Mouse (Mus musculus): ENCODE measurements around the gene Zmiz1.

DNA sequence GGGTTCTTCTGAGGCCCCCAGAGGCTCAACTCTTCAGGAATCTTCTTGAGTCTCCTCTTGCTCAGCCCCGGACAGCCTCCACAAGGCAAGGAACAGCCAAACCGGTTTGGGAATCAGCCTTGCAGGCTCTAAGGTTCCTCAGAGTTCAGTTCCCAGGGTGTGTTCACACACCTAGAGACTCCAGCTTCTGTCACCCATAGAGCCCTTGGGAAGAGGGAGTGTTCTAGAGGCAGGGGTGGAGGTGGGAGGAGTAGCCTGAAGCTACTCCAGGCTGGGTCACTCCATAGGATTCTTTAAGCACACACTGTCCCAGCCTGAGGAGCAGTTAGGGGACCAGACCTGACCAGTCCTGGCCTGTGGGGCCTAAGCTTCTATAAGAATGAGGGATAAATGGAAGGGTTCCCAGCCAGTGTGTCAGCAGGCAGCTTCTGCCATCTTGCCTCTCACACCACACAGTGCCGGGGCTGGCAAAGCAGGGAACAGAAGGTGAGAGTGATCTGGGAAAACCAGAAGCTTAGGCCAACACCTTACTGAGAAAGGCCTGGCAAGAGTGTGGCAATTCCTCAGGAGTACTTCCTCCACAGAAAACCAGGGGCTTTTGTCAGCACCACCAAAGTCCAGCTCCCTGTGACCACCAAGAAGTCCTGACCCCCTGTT lies 168.7 kb downstream of the Zmiz1 start:
- no peak for TF ChIP-seq CTCF (IDR thresholded peaks at IDR 0.05; ENCODE audit: low read depth, low read length)
- TF ChIP-seq GATA1 (IDR thresholded peaks at IDR 0.05; ENCODE audit: borderline replicate concordance, low read length): no peak
- TF ChIP-seq POLR2AphosphoS5 (IDR thresholded peaks at IDR 0.05; ENCODE audit: insufficient replicate concordance, low read depth, low read length): no peak

All from G1E (cell line).